In genomic region chr15:9155325-9155724, GRCm38 (mm10) we compare ENCODE assay signal across 8 mouse cellular contexts. TPM values are rescaled to one million over a fixed set of nuclear protein-coding genes. Genes with fewer than 3 reads are reported as not detected.
DNase-seq lines count a peak whose midpoint lies in the region; ATAC-seq and TF ChIP-seq lines count a peak whose summit lies in the region.

Gene Skp2 (minus strand): TSS chr15:9155425.

- no peak within 1 kb of the TSS for H3K9ac ChIP-seq in heart, embryonic 15.5 days
- H3K9ac ChIP-seq in forebrain, embryonic 15.5 days (replicated peaks): no peak within 1 kb of the TSS
- no peak within 1 kb of the TSS for H3K9ac ChIP-seq in liver, embryonic 16.5 days (ENCODE audit: low read depth, low read length)

- no peak for DNase-seq in heart, postnatal 36 days
- DNase-seq in G1E (ENCODE audit: low spot score): no peak
- no peak for DNase-seq in right cerebral cortex, postnatal 4 days
- no peak for DNase-seq in cerebellum, postnatal 4 days (ENCODE audit: low spot score in 2 of 2)
- no peak for DNase-seq in gastrocnemius, adult 2 months

- peaks cover 20% of the 10 kb centered on the region for H3K36me3 ChIP-seq in heart, embryonic 15.5 days
- peaks cover 55% of the 10 kb centered on the region for H3K36me3 ChIP-seq in G1E (replicated peaks)
- peaks cover 50% of the 10 kb centered on the region for H3K36me3 ChIP-seq in forebrain, embryonic 15.5 days
- H3K36me3 ChIP-seq in liver, embryonic 16.5 days (ENCODE audit: control insufficient read depth, insufficient read depth): peaks cover 6% of the 10 kb centered on the region; the same call in 1 of the 2 replicates

- no peaks in the 10 kb centered on the region for H3K4me1 ChIP-seq in heart, embryonic 15.5 days (replicated peaks)
- no peaks in the 10 kb centered on the region for H3K4me1 ChIP-seq in G1E (ENCODE audit: insufficient read depth, low read depth, low read length)
- H3K4me1 ChIP-seq in forebrain, embryonic 15.5 days: no peaks in the 10 kb centered on the region
- no peaks in the 10 kb centered on the region for H3K4me1 ChIP-seq in liver, embryonic 16.5 days (ENCODE audit: control insufficient read depth, low read depth, low read length)

- H3K4me3 ChIP-seq in heart, embryonic 15.5 days: no peak within 1 kb of the TSS
- H3K4me3 ChIP-seq in G1E (ENCODE audit: low read depth, low read length): no peak within 1 kb of the TSS
- no peak within 1 kb of the TSS for H3K4me3 ChIP-seq in forebrain, embryonic 15.5 days
- H3K4me3 ChIP-seq in liver, embryonic 16.5 days (ENCODE audit: low read depth, low read length): no peak within 1 kb of the TSS
- no peak within 1 kb of the TSS for H3K4me3 ChIP-seq in gastrocnemius, adult 2 months

- TF ChIP-seq CTCF in G1E (IDR thresholded peaks at IDR 0.05; ENCODE audit: low read depth, low read length): no peak
- no peak for TF ChIP-seq CTCF in gastrocnemius, adult 2 months (IDR thresholded peaks at IDR 0.05)

- intact Hi-C loops in heart, postnatal 36 days (cut with DNase I): no loop called here
- intact Hi-C loops in gastrocnemius, adult 2 months (cut with DNase I): no loop called here

- no peaks in the 10 kb centered on the region for H3K9me3 ChIP-seq in heart, embryonic 15.5 days (replicated peaks)
- H3K9me3 ChIP-seq in G1E (replicated peaks): no peaks in the 10 kb centered on the region
- no peaks in the 10 kb centered on the region for H3K9me3 ChIP-seq in forebrain, embryonic 15.5 days
- H3K9me3 ChIP-seq in liver, embryonic 16.5 days (replicated peaks; ENCODE audit: control insufficient read depth, low read length): no peaks in the 10 kb centered on the region

- no peak within 1 kb of the TSS for H3K27ac ChIP-seq in heart, embryonic 15.5 days
- H3K27ac ChIP-seq in forebrain, embryonic 15.5 days (replicated peaks): no peak within 1 kb of the TSS
- no peak within 1 kb of the TSS for H3K27ac ChIP-seq in liver, embryonic 16.5 days (ENCODE audit: low read length)
- no peak within 1 kb of the TSS for H3K27ac ChIP-seq in gastrocnemius, adult 2 months

- H3K4me2 ChIP-seq in heart, embryonic 15.5 days: no peak within 1 kb of the TSS
- no peak within 1 kb of the TSS for H3K4me2 ChIP-seq in forebrain, embryonic 15.5 days (replicated peaks)
- H3K4me2 ChIP-seq in liver, embryonic 16.5 days (ENCODE audit: low read depth, low read length): no peak within 1 kb of the TSS

- no peak for ATAC-seq in heart, embryonic 15.5 days (replicated peaks; ENCODE audit: insufficient number of reproducible peaks, insufficient read depth, low FRiP score, low read depth)
- ATAC-seq in G1E (ENCODE audit: extremely low read depth, insufficient number of reproducible peaks, low FRiP score, poor library complexity, severe bottlenecking): no peak
- no peak for ATAC-seq in forebrain, embryonic 15.5 days (replicated peaks)
- no peak for ATAC-seq in liver, embryonic 16.5 days (ENCODE audit: low read depth)

- no peaks in the 10 kb centered on the region for H3K27me3 ChIP-seq in heart, embryonic 15.5 days
- no peaks in the 10 kb centered on the region for H3K27me3 ChIP-seq in G1E (ENCODE audit: insufficient read depth, low read length)
- no peaks in the 10 kb centered on the region for H3K27me3 ChIP-seq in forebrain, embryonic 15.5 days
- no peaks in the 10 kb centered on the region for H3K27me3 ChIP-seq in liver, embryonic 16.5 days (ENCODE audit: control insufficient read depth, insufficient read depth, low read depth, low read length)

RNA-seq across cellular contexts. Expression of gene Skp2, which starts in this region (rescaled TPM):
- 18.4 and 24.0 TPM in 2 replicates for polyA plus RNA-seq in heart, embryonic 15.5 days (2015; fragmentation: Nextera tagmentation; extraction: Ambion mirVana)
- under 1 TPM; 0.73 to 0.86 TPM for total RNA-seq in heart, postnatal 36 days (2021)
- total RNA-seq in G1E (2014; fragmentation: Nextera tagmentation): 34.3 and 35.3 TPM in 2 replicates
- total RNA-seq in G1E (2017): 28.7 and 29.8 TPM in 2 replicates
- 5.9 and 10.2 TPM in 2 replicates for polyA plus RNA-seq in G1E (2012)
- polyA plus RNA-seq in forebrain, embryonic 15.5 days (2015; fragmentation: Nextera tagmentation; extraction: Ambion mirVana): 41.0 and 41.9 TPM in 2 replicates
- polyA plus RNA-seq in liver, embryonic 16.5 days (2015; fragmentation: Nextera tagmentation; extraction: Ambion mirVana): 16.5 and 19.3 TPM in 2 replicates
- under 1 TPM; 0.48 to 0.61 TPM for total RNA-seq in gastrocnemius, adult 2 months (2021)

Comparison
In these comparisons a context has a peak if more than half of its experiments do, and no peak if none do; other contexts are left out.
1. RNA of gene Skp2 (total RNA-seq): 28.7 to 35.3 TPM in G1E; 0.73 to 0.86 TPM in heart, postnatal 36 days and 0.48 to 0.61 TPM in gastrocnemius, adult 2 months; every median in the first group is over 10 times any median in the second.